ENCODE assay signal across 21 mouse cellular contexts in genomic region chr4:48253266-48253665, GRCm38 (mm10). TPM values are rescaled to one million over a fixed set of nuclear protein-coding genes. Genes with fewer than 3 reads are reported as not detected.
DNase-seq lines count a peak whose midpoint lies in the region; ATAC-seq and TF ChIP-seq lines count a peak whose summit lies in the region.
"Had no signal": no experiment of that assay in that cellular context is flagged by ENCODE, and none has a peak within 500 bp of the region (broad histone marks: within the 10 kb centered on the region; RNA-seq: fewer than 3 reads in every experiment).

No protein-coding gene starts in this region.

- H3K36me3 ChIP-seq in liver, postnatal 0 days (replicated peaks; ENCODE audit: insufficient read depth, low read length) = no peaks in the 10 kb centered on the region
- H3K36me3 ChIP-seq in liver, embryonic 12.5 days = no peaks in the 10 kb centered on the region
- H3K36me3 ChIP-seq: embryonic facial prominence, embryonic 13.5 days; heart, embryonic 13.5 days; hindbrain, embryonic 13.5 days; midbrain, embryonic 10.5 days had no signal

- no peak overlapping the region for H3K27ac ChIP-seq in liver, postnatal 0 days (ENCODE audit: low read depth)
- H3K27ac ChIP-seq in liver, embryonic 12.5 days = no peak overlapping the region
- H3K27ac ChIP-seq: embryonic facial prominence, embryonic 13.5 days; forebrain, embryonic 13.5 days; heart, embryonic 13.5 days; hindbrain, embryonic 13.5 days; kidney, postnatal 0 days; midbrain, embryonic 10.5 days had no signal

- TF ChIP-seq CTCF in liver, postnatal 0 days (IDR thresholded peaks at IDR 0.05; ENCODE audit: low read depth) = no peak

- ATAC-seq in liver, postnatal 0 days = no peak
- no peak for ATAC-seq in liver, embryonic 12.5 days
- ATAC-seq: forebrain, embryonic 13.5 days had no signal

- TF ChIP-seq EP300 in liver, postnatal 0 days (IDR thresholded peaks at IDR 0.05; ENCODE audit: low read depth) = no peak

- H3K4me2 ChIP-seq in liver, postnatal 0 days (ENCODE audit: low read depth, low read length) = no peak overlapping the region
- H3K4me2 ChIP-seq in liver, embryonic 12.5 days = no peak overlapping the region
- H3K4me2 ChIP-seq: embryonic facial prominence, embryonic 13.5 days; forebrain, embryonic 13.5 days; heart, embryonic 13.5 days; hindbrain, embryonic 13.5 days had no signal

- no peak overlapping the region for H3K4me3 ChIP-seq in liver, postnatal 0 days (ENCODE audit: low read depth, low read length)
- H3K4me3 ChIP-seq in liver, embryonic 12.5 days = no peak overlapping the region
- H3K4me3 ChIP-seq: embryonic facial prominence, embryonic 13.5 days; forebrain, embryonic 13.5 days; heart, embryonic 13.5 days; hindbrain, embryonic 13.5 days; midbrain, embryonic 10.5 days had no signal

- no peak for DNase-seq in liver, postnatal 0 days
- DNase-seq in A20 (ENCODE audit: low read depth, low spot score) (peak; percentile 63), adipocyte (ENCODE audit: low spot score) (peak; percentile 9), MN1 (ENCODE audit: low spot score) (no peak)
- DNase-seq in retina, adult 2 months (ENCODE audit: low read depth, low spot score) = peak; percentile 6
- no peak for DNase-seq in left cerebral cortex, postnatal 10 days (ENCODE audit: extremely low spot score in 1 of 2, low spot score in 2 of 2)
- no peak for DNase-seq in urinary bladder, postnatal 25 days (ENCODE audit: low spot score)
- DNase-seq: adrenal gland, adult 8-10 months; cerebellum, adult 18-20 months; cerebellum, postnatal 14 days; gastrocnemius, postnatal 10 days; kidney, adult 2 months; lung, postnatal 14 days; thymus, adult 18-20 months had no signal

- intact Hi-C loops in left cerebral cortex, postnatal 10 days (cut with DNase I) = no loop called here

- H3K9ac ChIP-seq in liver, postnatal 0 days (replicated peaks) = 0 out of 2 replicates have a peak overlapping the region, but pooled peaks have one; percentile 26
- no peak overlapping the region for H3K9ac ChIP-seq in liver, embryonic 12.5 days
- H3K9ac ChIP-seq: embryonic facial prominence, embryonic 13.5 days; forebrain, embryonic 13.5 days; heart, embryonic 13.5 days; hindbrain, embryonic 13.5 days had no signal

- H3K4me1 ChIP-seq in liver, postnatal 0 days (ENCODE audit: insufficient read depth) = peaks cover 3% of the 10 kb centered on the region; the same call in 1 of the 2 replicates
- H3K4me1 ChIP-seq in liver, embryonic 12.5 days = peaks cover 18% of the 10 kb centered on the region; the same call in 1 of the 2 replicates
- H3K4me1 ChIP-seq: embryonic facial prominence, embryonic 13.5 days; forebrain, embryonic 13.5 days; hindbrain, embryonic 13.5 days; midbrain, embryonic 10.5 days had no signal

- no peaks in the 10 kb centered on the region for H3K9me3 ChIP-seq in liver, postnatal 0 days (ENCODE audit: low read length)
- H3K9me3 ChIP-seq in liver, embryonic 12.5 days (replicated peaks) = no peaks in the 10 kb centered on the region
- H3K9me3 ChIP-seq: embryonic facial prominence, embryonic 13.5 days; forebrain, embryonic 13.5 days; heart, embryonic 13.5 days; hindbrain, embryonic 13.5 days; midbrain, embryonic 10.5 days had no signal

- H3K27me3 ChIP-seq in liver, postnatal 0 days (ENCODE audit: insufficient read depth, low read length) = no peaks in the 10 kb centered on the region
- no peaks in the 10 kb centered on the region for H3K27me3 ChIP-seq in liver, embryonic 12.5 days (replicated peaks)
- H3K27me3 ChIP-seq: embryonic facial prominence, embryonic 13.5 days; forebrain, embryonic 13.5 days; heart, embryonic 13.5 days; hindbrain, embryonic 13.5 days had no signal

RNA-seq across cellular contexts. Expression of gene Erp44, which starts 26.1 kb away (rescaled TPM):
- 66.0 and 69.3 TPM in 2 replicates for polyA plus RNA-seq in liver, postnatal 0 days (2015; fragmentation: Nextera tagmentation; extraction: Ambion mirVana)
- polyA plus RNA-seq in liver, embryonic 12.5 days (2016; fragmentation: Nextera tagmentation; extraction: Ambion mirVana) = 55.6 and 56.3 TPM in 2 replicates
- total RNA-seq in left cerebral cortex, postnatal 10 days (2021) = 10 to 100 TPM; 34.9 to 37.0 TPM

RNA-seq across cellular contexts. Expression of gene Invs, which starts 26.3 kb away (rescaled TPM):
- polyA plus RNA-seq in liver, postnatal 0 days (2015; fragmentation: Nextera tagmentation; extraction: Ambion mirVana) = 1.2 and 1.3 TPM in 2 replicates
- 3.3 and 3.7 TPM in 2 replicates for polyA plus RNA-seq in liver, embryonic 12.5 days (2016; fragmentation: Nextera tagmentation; extraction: Ambion mirVana)
- total RNA-seq in left cerebral cortex, postnatal 10 days (2021) = 1 to 10 TPM; 9.3 to 9.6 TPM

Comparison
In these comparisons a context has a peak if more than half of its experiments do, and no peak if none do; other contexts are left out.
1. DNase-seq: peak in A20 (single experiment), adipocyte (single experiment) and retina, adult 2 months (single experiment); none in liver, postnatal 0 days (single experiment), MN1 (single experiment), left cerebral cortex, postnatal 10 days (0 of 2) and urinary bladder, postnatal 25 days (single experiment).